Mouse (Mus musculus) C2C12 (cell line): ENCODE results near the gene Rpap2.

Source experiments
- CEBPB ChIP-seq: IDR thresholded peaks from one replicate; pipeline ENCODE4 v1.6.1; 2011; ENCODE audit warnings: low read depth, mild to moderate bottlenecking, control low read depth, moderate library complexity
- CTCF ChIP-seq: IDR thresholded peaks from one replicate; pipeline ENCODE4 v1.5.1; 2011; ENCODE audit not compliant: control insufficient read depth, insufficient read depth, insufficient read length
- MYOD1 ChIP-seq: IDR thresholded peaks from one replicate; pipeline ENCODE4 v1.6.1; 2011; ENCODE audit warnings: low read depth; ENCODE audit not compliant: control insufficient read depth, insufficient read length
- MYOG ChIP-seq: IDR thresholded peaks from one replicate; pipeline ENCODE4 v1.6.1; 2011; ENCODE audit not compliant: control insufficient read depth, insufficient read length; ENCODE audit errors: extremely low read depth

DNA sequence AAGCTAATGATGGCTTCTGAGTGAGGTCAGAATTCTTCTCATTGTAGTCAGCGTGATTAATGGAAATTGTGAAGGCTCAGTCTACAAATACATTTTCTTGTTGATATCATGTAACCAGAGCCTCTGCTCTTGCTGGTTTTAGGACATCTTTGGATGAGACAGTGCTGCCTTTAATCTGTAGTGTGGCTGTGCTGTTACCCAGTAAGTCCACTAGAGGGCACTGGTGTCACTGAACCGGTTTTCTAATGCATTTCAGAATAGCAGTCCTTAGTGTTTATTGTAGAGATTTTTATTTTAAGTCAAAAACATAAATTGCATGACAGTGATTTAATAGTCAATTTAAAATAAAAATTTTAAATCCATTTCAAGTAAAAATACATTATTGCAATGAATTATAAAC, 14.1 kb downstream of the Rpap2 start:
- TF ChIP-seq CEBPB: no peak
- peak; percentile 51 for TF ChIP-seq CTCF
- TF ChIP-seq MYOG: no peak
- TF ChIP-seq MYOD1: no peak
